Mouse (Mus musculus): Measurements from ENCODE around the gene Abcd4.

- TF ChIP-seq CTCF (IDR thresholded peaks at IDR 0.05; ENCODE audit: extremely low read depth, insufficient read depth, low read length) (no peak), POLR2A (IDR thresholded peaks at IDR 0.05; ENCODE audit: extremely low read depth, insufficient read depth, low read length) (no peak)
These were observed 47.8 kb downstream of the Abcd4 start, which contains the start of gene Vsx2 for GRCm38 (mm10) chr12:84569336-84569970.

Measured in cortical plate, adult 2 months (tissue).